Comparison of ENCODE assay signal across 8 mouse cellular contexts in the genomic region with DNA sequence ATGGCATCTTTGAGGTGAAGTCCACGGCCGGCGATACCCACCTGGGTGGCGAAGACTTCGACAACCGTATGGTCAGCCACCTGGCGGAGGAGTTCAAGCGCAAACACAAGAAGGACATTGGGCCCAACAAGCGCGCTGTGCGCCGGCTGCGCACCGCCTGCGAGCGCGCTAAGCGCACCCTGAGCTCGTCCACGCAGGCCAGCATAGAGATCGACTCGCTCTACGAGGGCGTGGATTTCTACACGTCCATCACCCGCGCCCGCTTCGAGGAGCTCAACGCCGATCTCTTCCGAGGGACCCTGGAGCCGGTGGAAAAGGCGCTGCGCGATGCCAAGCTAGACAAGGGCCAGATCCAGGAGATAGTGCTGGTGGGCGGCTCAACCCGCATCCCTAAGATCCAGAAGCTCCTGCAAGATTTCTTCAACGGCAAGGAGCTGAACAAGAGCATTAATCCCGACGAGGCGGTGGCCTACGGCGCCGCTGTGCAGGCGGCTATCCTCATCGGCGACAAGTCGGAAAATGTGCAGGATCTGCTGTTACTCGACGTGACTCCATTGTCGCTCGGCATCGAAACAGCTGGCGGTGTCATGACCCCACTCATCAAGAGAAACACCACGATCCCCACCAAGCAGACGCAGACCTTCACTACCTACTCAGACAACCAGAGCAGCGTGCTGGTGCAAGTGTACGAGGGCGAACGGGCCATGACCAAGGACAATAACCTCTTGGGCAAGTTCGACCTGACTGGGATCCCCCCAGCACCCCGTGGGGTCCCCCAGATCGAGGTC. TPM values are rescaled to one million over a fixed set of nuclear protein-coding genes. Genes with fewer than 3 reads are reported as not detected.
DNase-seq lines count a peak whose midpoint lies in the region; ATAC-seq and TF ChIP-seq lines count a peak whose summit lies in the region.

No protein-coding gene starts in this region.

- TF ChIP-seq POLR2A in ES-Bruce4 (IDR thresholded peaks at IDR 0.05; ENCODE audit: insufficient read depth, low read length) = no peak

- H3K9me3 ChIP-seq in ES-Bruce4 (replicated peaks; ENCODE audit: control insufficient read depth, insufficient read depth, low read length, poor library complexity, severe bottlenecking) = no peaks in the 10 kb centered on the region
- H3K9me3 ChIP-seq in forebrain, embryonic 11.5 days (ENCODE audit: control insufficient read depth, low read length) = no peaks in the 10 kb centered on the region
- no peaks in the 10 kb centered on the region for H3K9me3 ChIP-seq in hindbrain, embryonic 13.5 days
- no peaks in the 10 kb centered on the region for H3K9me3 ChIP-seq in midbrain, embryonic 12.5 days

- no peak for TF ChIP-seq EP300 in ES-Bruce4 (IDR thresholded peaks at IDR 0.05; ENCODE audit: insufficient read depth, low read depth, low read length)

- DNase-seq in adrenal gland, postnatal 14 days = peak; percentile 32
- DNase-seq in forebrain, embryonic 11.5 days (ENCODE audit: low spot score) = peak; percentile 72
- DNase-seq in left cerebral cortex, postnatal 10 days (ENCODE audit: extremely low spot score in 1 of 2, low spot score in 2 of 2) = peak; percentile 22 to 51
- DNase-seq in spleen, postnatal 10 days (ENCODE audit: low spot score in 2 of 2) = peak; percentile 28 to 35

- peak overlapping the region; percentile 71 for H3K4me2 ChIP-seq in forebrain, embryonic 11.5 days (ENCODE audit: low read depth, low read length, severe bottlenecking)
- H3K4me2 ChIP-seq in hindbrain, embryonic 13.5 days = peak overlapping the region; percentile 79
- peak overlapping the region; percentile 81 for H3K4me2 ChIP-seq in midbrain, embryonic 12.5 days (replicated peaks)

- H3K36me3 ChIP-seq in ES-Bruce4 (ENCODE audit: control insufficient read depth, insufficient read depth, low read length, poor library complexity, severe bottlenecking) = no peaks in the 10 kb centered on the region
- no peaks in the 10 kb centered on the region for H3K36me3 ChIP-seq in forebrain, embryonic 11.5 days (ENCODE audit: control insufficient read depth, insufficient read depth, low read length)
- no peaks in the 10 kb centered on the region for H3K36me3 ChIP-seq in hindbrain, embryonic 13.5 days
- H3K36me3 ChIP-seq in midbrain, embryonic 12.5 days = no peaks in the 10 kb centered on the region

- TF ChIP-seq CTCF in ES-Bruce4 (IDR thresholded peaks at IDR 0.05; ENCODE audit: low read depth, low read length) = no peak

- no peaks in the 10 kb centered on the region for H3K27me3 ChIP-seq in ES-Bruce4 (ENCODE audit: control insufficient read depth, insufficient read depth, low read length, poor library complexity, severe bottlenecking)
- peaks cover 31% of the 10 kb centered on the region for H3K27me3 ChIP-seq in forebrain, embryonic 11.5 days (ENCODE audit: control insufficient read depth, insufficient read depth, low read length)
- peaks cover 60% of the 10 kb centered on the region for H3K27me3 ChIP-seq in hindbrain, embryonic 13.5 days
- peaks cover 53% of the 10 kb centered on the region for H3K27me3 ChIP-seq in midbrain, embryonic 12.5 days

- WGBS in forebrain, embryonic 11.5 days = 3% methylated on average over 64 of the region's 64 CpGs
- WGBS in hindbrain, embryonic 13.5 days = 2% methylated on average over 64 of the region's 64 CpGs
- WGBS in midbrain, embryonic 12.5 days = 5% methylated on average over 64 of the region's 64 CpGs

- ATAC-seq in forebrain, embryonic 11.5 days (replicated peaks; ENCODE audit: low FRiP score) = no peak
- no peak for ATAC-seq in hindbrain, embryonic 13.5 days (ENCODE audit: low FRiP score)
- ATAC-seq in midbrain, embryonic 12.5 days (ENCODE audit: low FRiP score, low read depth) = no peak
- no peak for ATAC-seq in megakaryocyte-erythroid progenitor cell, adult 5-6 weeks (replicated peaks; ENCODE audit: low FRiP score, low TSS enrichment, poor library complexity, severe bottlenecking)

- no peaks in the 10 kb centered on the region for H3K4me1 ChIP-seq in ES-Bruce4 (ENCODE audit: control insufficient read depth, insufficient read depth, low read length)
- no peaks in the 10 kb centered on the region for H3K4me1 ChIP-seq in forebrain, embryonic 11.5 days (replicated peaks; ENCODE audit: control insufficient read depth, insufficient read depth, low read length)
- H3K4me1 ChIP-seq in hindbrain, embryonic 13.5 days (replicated peaks) = peaks cover 26% of the 10 kb centered on the region
- H3K4me1 ChIP-seq in midbrain, embryonic 12.5 days = peaks cover 23% of the 10 kb centered on the region

- no peak overlapping the region for H3K27ac ChIP-seq in ES-Bruce4 (ENCODE audit: insufficient read depth, low read length)
- no peak overlapping the region for H3K27ac ChIP-seq in forebrain, embryonic 11.5 days (ENCODE audit: low read depth, low read length)
- no peak overlapping the region for H3K27ac ChIP-seq in hindbrain, embryonic 13.5 days
- H3K27ac ChIP-seq in midbrain, embryonic 12.5 days (replicated peaks) = no peak overlapping the region

- peak overlapping the region; percentile 86 for H3K4me3 ChIP-seq in ES-Bruce4 (ENCODE audit: low read depth, low read length)
- peak overlapping the region; percentile 59 for H3K4me3 ChIP-seq in forebrain, embryonic 11.5 days (ENCODE audit: low read depth, low read length)
- peak overlapping the region; percentile 68 for H3K4me3 ChIP-seq in hindbrain, embryonic 13.5 days
- H3K4me3 ChIP-seq in midbrain, embryonic 12.5 days = peak overlapping the region; percentile 73

- intact Hi-C loops in left cerebral cortex, postnatal 10 days (cut with DNase I) = loop anchor here (5.0 kb wide), 1 partner anchor 67 kb away; no protein-coding TSS in a partner anchor

- no peak overlapping the region for H3K9ac ChIP-seq in ES-Bruce4 (ENCODE audit: low read depth, poor library complexity, severe bottlenecking)
- H3K9ac ChIP-seq in forebrain, embryonic 11.5 days (ENCODE audit: low read length) = no peak overlapping the region
- H3K9ac ChIP-seq in hindbrain, embryonic 13.5 days = no peak overlapping the region
- no peak overlapping the region for H3K9ac ChIP-seq in midbrain, embryonic 12.5 days (replicated peaks)

RNA-seq across cellular contexts. Expression of a gene that starts 1.4 kb away (rescaled TPM):
- polyA plus RNA-seq in ES-Bruce4 (2011; ENCODE audit: insufficient read depth, insufficient read length, low read depth, missing spikeins) = 8.2 and 8.7 TPM in 2 replicates
- total RNA-seq in adrenal gland, postnatal 14 days (2021) = 21.9 and 23.3 TPM in 2 replicates
- 4.4 and 4.5 TPM in 2 replicates for polyA plus RNA-seq in forebrain, embryonic 11.5 days (2014; fragmentation: Nextera tagmentation; extraction: Ambion mirVana)
- 7.1 and 8.3 TPM in 2 replicates for polyA plus RNA-seq in hindbrain, embryonic 13.5 days (2015; fragmentation: Nextera tagmentation; extraction: Ambion mirVana)
- total RNA-seq in left cerebral cortex, postnatal 10 days (2021) = 10 to 100 TPM; 31.8 to 40.4 TPM
- 5.8 and 6.5 TPM in 2 replicates for polyA plus RNA-seq in midbrain, embryonic 12.5 days (2016; fragmentation: Nextera tagmentation; extraction: Ambion mirVana)
- 2.3 and 2.8 TPM in 2 replicates for total RNA-seq in megakaryocyte-erythroid progenitor cell, adult 5-6 weeks (2014; fragmentation: Nextera tagmentation)
- total RNA-seq in megakaryocyte-erythroid progenitor cell, adult 5-6 weeks (2017) = 11.6 and 14.6 TPM in 2 replicates

RNA-seq across cellular contexts. Expression of a gene that starts 12.0 kb away (rescaled TPM):
- polyA plus RNA-seq in ES-Bruce4 (2011; ENCODE audit: insufficient read depth, insufficient read length, low read depth, missing spikeins) = 1.1 and 2.1 TPM in 2 replicates
- total RNA-seq in adrenal gland, postnatal 14 days (2021) = 0.34 TPM in 1 of 2 replicates, not detected in the other
- 0.35 and 0.56 TPM in 2 replicates for polyA plus RNA-seq in forebrain, embryonic 11.5 days (2014; fragmentation: Nextera tagmentation; extraction: Ambion mirVana)
- polyA plus RNA-seq in hindbrain, embryonic 13.5 days (2015; fragmentation: Nextera tagmentation; extraction: Ambion mirVana) = 0.84 and 2.2 TPM in 2 replicates
- 1 to 10 TPM in 1 of 2 experiments, under 1 TPM in 1; 0.55 to 1.1 TPM for total RNA-seq in left cerebral cortex, postnatal 10 days (2021)
- polyA plus RNA-seq in midbrain, embryonic 12.5 days (2016; fragmentation: Nextera tagmentation; extraction: Ambion mirVana) = 0.25 and 0.42 TPM in 2 replicates
- not detected in 2 replicates for total RNA-seq in megakaryocyte-erythroid progenitor cell, adult 5-6 weeks (2014; fragmentation: Nextera tagmentation)
- total RNA-seq in megakaryocyte-erythroid progenitor cell, adult 5-6 weeks (2017) = not detected in 2 replicates

RNA-seq across cellular contexts. Expression of a gene that starts 35.3 kb away (rescaled TPM):
- polyA plus RNA-seq in ES-Bruce4 (2011; ENCODE audit: insufficient read depth, insufficient read length, low read depth, missing spikeins) = 5.8 and 6.1 TPM in 2 replicates
- 6.4 and 7.0 TPM in 2 replicates for total RNA-seq in adrenal gland, postnatal 14 days (2021)
- 8.2 and 8.8 TPM in 2 replicates for polyA plus RNA-seq in forebrain, embryonic 11.5 days (2014; fragmentation: Nextera tagmentation; extraction: Ambion mirVana)
- polyA plus RNA-seq in hindbrain, embryonic 13.5 days (2015; fragmentation: Nextera tagmentation; extraction: Ambion mirVana) = 4.3 and 4.4 TPM in 2 replicates
- 1 to 10 TPM; 4.1 TPM for total RNA-seq in left cerebral cortex, postnatal 10 days (2021)
- polyA plus RNA-seq in midbrain, embryonic 12.5 days (2016; fragmentation: Nextera tagmentation; extraction: Ambion mirVana) = 7.5 and 7.7 TPM in 2 replicates
- 21.1 and 28.4 TPM in 2 replicates for total RNA-seq in megakaryocyte-erythroid progenitor cell, adult 5-6 weeks (2014; fragmentation: Nextera tagmentation)
- total RNA-seq in megakaryocyte-erythroid progenitor cell, adult 5-6 weeks (2017) = 25.0 and 35.6 TPM in 2 replicates

RNA-seq across cellular contexts. Expression of a gene that starts 36.0 kb away (rescaled TPM):
- polyA plus RNA-seq in ES-Bruce4 (2011; ENCODE audit: insufficient read depth, insufficient read length, low read depth, missing spikeins) = 23.1 and 30.8 TPM in 2 replicates
- 7.3 and 9.1 TPM in 2 replicates for total RNA-seq in adrenal gland, postnatal 14 days (2021)
- 19.8 and 23.0 TPM in 2 replicates for polyA plus RNA-seq in forebrain, embryonic 11.5 days (2014; fragmentation: Nextera tagmentation; extraction: Ambion mirVana)
- polyA plus RNA-seq in hindbrain, embryonic 13.5 days (2015; fragmentation: Nextera tagmentation; extraction: Ambion mirVana) = 14.9 and 16.0 TPM in 2 replicates
- 10 to 100 TPM; 17.2 to 18.0 TPM for total RNA-seq in left cerebral cortex, postnatal 10 days (2021)
- 18.1 and 20.2 TPM in 2 replicates for polyA plus RNA-seq in midbrain, embryonic 12.5 days (2016; fragmentation: Nextera tagmentation; extraction: Ambion mirVana)
- total RNA-seq in megakaryocyte-erythroid progenitor cell, adult 5-6 weeks (2014; fragmentation: Nextera tagmentation) = 22.0 and 22.1 TPM in 2 replicates
- 15.6 and 20.6 TPM in 2 replicates for total RNA-seq in megakaryocyte-erythroid progenitor cell, adult 5-6 weeks (2017)
